Comparison of ENCODE assay signal across 21 mouse cellular contexts in genomic region chr19:44681675-44682074, GRCm38 (mm10).
DNase-seq lines count a peak whose midpoint lies in the region; ATAC-seq lines count a peak whose summit lies in the region.
"Had no signal": no experiment of that assay in that cellular context is flagged by ENCODE, and none has a peak within 500 bp of the region (broad histone marks: within the 10 kb centered on the region; RNA-seq: fewer than 3 reads in every experiment).

No protein-coding gene starts in this region.

- H3K9ac ChIP-seq in midbrain, embryonic 11.5 days (ENCODE audit: low read length): no peak overlapping the region
- H3K9ac ChIP-seq in hindbrain, embryonic 12.5 days: no peak overlapping the region
- H3K9ac ChIP-seq in neural tube, embryonic 12.5 days: 0 out of 2 replicates have a peak overlapping the region, but pooled peaks have one; percentile 21
- H3K9ac ChIP-seq: embryonic facial prominence, embryonic 13.5 days; forebrain, embryonic 13.5 days; forebrain, postnatal 0 days; heart, embryonic 15.5 days had no signal

- H3K36me3 ChIP-seq in midbrain, embryonic 11.5 days (ENCODE audit: control insufficient read depth, insufficient read depth, low read length): no peaks in the 10 kb centered on the region
- H3K36me3 ChIP-seq in midbrain, embryonic 10.5 days: no peaks in the 10 kb centered on the region
- no peaks in the 10 kb centered on the region for H3K36me3 ChIP-seq in hindbrain, embryonic 12.5 days
- H3K36me3 ChIP-seq in neural tube, embryonic 12.5 days: no peaks in the 10 kb centered on the region
- H3K36me3 ChIP-seq: embryonic facial prominence, embryonic 13.5 days; heart, embryonic 15.5 days had no signal

- H3K9me3 ChIP-seq in midbrain, embryonic 11.5 days (ENCODE audit: control insufficient read depth, low read length): no peaks in the 10 kb centered on the region
- no peaks in the 10 kb centered on the region for H3K9me3 ChIP-seq in midbrain, embryonic 10.5 days (replicated peaks)
- no peaks in the 10 kb centered on the region for H3K9me3 ChIP-seq in hindbrain, embryonic 12.5 days (replicated peaks)
- no peaks in the 10 kb centered on the region for H3K9me3 ChIP-seq in neural tube, embryonic 12.5 days
- H3K9me3 ChIP-seq: embryonic facial prominence, embryonic 13.5 days; forebrain, embryonic 13.5 days; heart, embryonic 15.5 days had no signal

- H3K27ac ChIP-seq in midbrain, embryonic 11.5 days (ENCODE audit: low read depth, low read length): no peak overlapping the region
- no peak overlapping the region for H3K27ac ChIP-seq in midbrain, embryonic 10.5 days (replicated peaks)
- H3K27ac ChIP-seq in hindbrain, embryonic 12.5 days: peak overlapping the region; percentile 18; the same call in 1 of the 2 replicates
- no peak overlapping the region for H3K27ac ChIP-seq in neural tube, embryonic 12.5 days
- H3K27ac ChIP-seq: embryonic facial prominence, embryonic 13.5 days; forebrain, embryonic 13.5 days; heart, adult 2 months; heart, embryonic 15.5 days had no signal

- H3K27me3 ChIP-seq in midbrain, embryonic 11.5 days (ENCODE audit: control insufficient read depth, insufficient read depth, low read length): peaks cover 76% of the 10 kb centered on the region
- peaks cover 100% of the 10 kb centered on the region for H3K27me3 ChIP-seq in midbrain, embryonic 10.5 days (ENCODE audit: low read depth, poor library complexity, severe bottlenecking)
- peaks cover 96% of the 10 kb centered on the region for H3K27me3 ChIP-seq in hindbrain, embryonic 12.5 days
- peaks cover 87% of the 10 kb centered on the region for H3K27me3 ChIP-seq in neural tube, embryonic 12.5 days (replicated peaks)

- WGBS in midbrain, embryonic 11.5 days: 17% methylated on average over 8 of the region's 8 CpGs
- WGBS in midbrain, embryonic 10.5 days: 18% methylated on average over 8 of the region's 8 CpGs
- WGBS in hindbrain, embryonic 12.5 days: 10% methylated on average over 8 of the region's 8 CpGs
- 5% methylated on average over 8 of the region's 8 CpGs for WGBS in neural tube, embryonic 12.5 days

- H3K4me3 ChIP-seq in midbrain, embryonic 11.5 days (ENCODE audit: low read depth, low read length): no peak overlapping the region
- H3K4me3 ChIP-seq in midbrain, embryonic 10.5 days: no peak overlapping the region
- no peak overlapping the region for H3K4me3 ChIP-seq in hindbrain, embryonic 12.5 days
- no peak overlapping the region for H3K4me3 ChIP-seq in neural tube, embryonic 12.5 days
- H3K4me3 ChIP-seq: embryonic facial prominence, embryonic 13.5 days; forebrain, embryonic 13.5 days; heart, adult 2 months; heart, embryonic 15.5 days had no signal

- no peak overlapping the region for H3K4me2 ChIP-seq in midbrain, embryonic 11.5 days
- no peak overlapping the region for H3K4me2 ChIP-seq in hindbrain, embryonic 12.5 days (replicated peaks)
- H3K4me2 ChIP-seq in neural tube, embryonic 12.5 days (replicated peaks): 0 out of 2 replicates have a peak overlapping the region, but pooled peaks have one; percentile 2
- H3K4me2 ChIP-seq: embryonic facial prominence, embryonic 13.5 days; forebrain, embryonic 13.5 days; heart, embryonic 11.5 days; heart, embryonic 15.5 days had no signal

- no peak for ATAC-seq in midbrain, embryonic 11.5 days (ENCODE audit: low FRiP score)
- peak; percentile 44; the same call in 1 of the 2 replicates for ATAC-seq in hindbrain, embryonic 12.5 days (ENCODE audit: low FRiP score)
- no peak for ATAC-seq in neural tube, embryonic 12.5 days (ENCODE audit: low FRiP score, low read depth)
- ATAC-seq in monocyte, adult 5-6 weeks (replicated peaks; ENCODE audit: insufficient number of reproducible peaks, low FRiP score, low TSS enrichment, poor library complexity, severe bottlenecking): no peak
- ATAC-seq: activated CD4-positive, CD25-positive, alpha-beta regulatory T cell, adult 4 months; forebrain, embryonic 13.5 days; forebrain, postnatal 0 days; inflammation-experienced regulatory T-cells, adult 6 months; Patski had no signal

- no peaks in the 10 kb centered on the region for H3K4me1 ChIP-seq in midbrain, embryonic 11.5 days (ENCODE audit: control insufficient read depth, insufficient read depth, low read length)
- peaks cover 22% of the 10 kb centered on the region for H3K4me1 ChIP-seq in midbrain, embryonic 10.5 days
- peaks cover 22% of the 10 kb centered on the region for H3K4me1 ChIP-seq in hindbrain, embryonic 12.5 days
- H3K4me1 ChIP-seq in neural tube, embryonic 12.5 days: peaks cover 43% of the 10 kb centered on the region

- DNase-seq in midbrain, embryonic 11.5 days (ENCODE audit: low spot score, missing footprints): peak; percentile 87
- DNase-seq in midbrain, embryonic 10.5 days (ENCODE audit: low spot score): no peak
- no peak for DNase-seq in adrenal gland, postnatal 4 days (ENCODE audit: low spot score in 2 of 2)
- DNase-seq in cerebellum, adult 9-10 months: no peak
- DNase-seq: adrenal gland, postnatal 14 days; cerebellum, adult 2 months; cerebellum, postnatal 25 days; forebrain, postnatal 0 days; gastrocnemius, postnatal 14 days; heart, adult 2 months; heart, postnatal 14 days had no signal
